Mouse (Mus musculus) embryonic facial prominence, embryonic 11.5 days (tissue): ENCODE results near the gene Gpnmb. TPM values are rescaled to one million over a fixed set of nuclear protein-coding genes. Genes with fewer than 3 reads are reported as not detected.

Experiments
- ATAC-seq: fragments of 200-750 bp; cut with Nextera tagmentation; replicated peaks from 2 replicates; pipeline ENCODE4 v1.8.0; 2017; ENCODE audit warnings: low read depth; ENCODE audit not compliant: insufficient number of reproducible peaks, low FRiP score, low TSS enrichment
- DNase-seq: peaks from one replicate; pipeline ENCODE4 v3.0.0-alpha.2; 2015; ENCODE audit warnings: low spot score
- H3K27ac ChIP-seq: fragments of 300-500 bp; sonication (generic); replicated peaks from 2 replicates; pipeline ENCODE4 v1.5.1; 2014; ENCODE audit warnings: mild to moderate bottlenecking, low read depth, low read length, control low read depth
- H3K27me3 ChIP-seq: fragments of 300-500 bp; sonication (generic); 2 replicates; pipeline ENCODE4 v1.6.1; 2014; ENCODE audit warnings: mild to moderate bottlenecking, low read length, moderate library complexity, mixed read lengths; ENCODE audit not compliant: control insufficient read depth, insufficient read depth
- H3K36me3 ChIP-seq: fragments of 300-500 bp; sonication (generic); replicated peaks from 2 replicates; pipeline ENCODE4 v1.6.1; 2014; ENCODE audit warnings: low read depth, mild to moderate bottlenecking, low read length, moderate library complexity, mixed read lengths; ENCODE audit not compliant: control insufficient read depth, insufficient read depth
- H3K4me1 ChIP-seq: fragments of 300-500 bp; sonication (generic); 2 replicates; pipeline ENCODE4 v1.6.1; 2014; ENCODE audit warnings: low read length, mixed read lengths; ENCODE audit not compliant: control insufficient read depth, insufficient read depth
- H3K4me2 ChIP-seq: fragments of 300-500 bp; sonication (generic); 2 replicates; pipeline ENCODE4 v1.6.1; 2014; ENCODE audit warnings: low read depth, mild to moderate bottlenecking, control low read depth, low read length, moderate library complexity
- H3K4me3 ChIP-seq: fragments of 300-500 bp; sonication (generic); 2 replicates; pipeline ENCODE4 v1.5.1; 2014; ENCODE audit warnings: low read depth, low read length, control low read depth
- H3K9ac ChIP-seq: fragments of 300-500 bp; sonication (generic); replicated peaks from 2 replicates; pipeline ENCODE4 v1.6.1; 2014; ENCODE audit warnings: mild to moderate bottlenecking, control low read depth, low read length
- H3K9me3 ChIP-seq: fragments of 300-500 bp; sonication (generic); replicated peaks from 2 replicates; pipeline ENCODE4 v1.6.1; 2016; ENCODE audit warnings: mild to moderate bottlenecking, low read length, inconsistent platforms, mixed read lengths; ENCODE audit not compliant: control insufficient read depth
- WGBS: fragments of 180-500 bp; shearing (Covaris S2); extraction: QIAGEN DNeasy Blood & Tissue Kit; methylation state at CpG from one replicate; pipeline ENCODE4 v1.1.7; 2014; 5-methylcytosine and 5-hydroxymethylcytosine counted together
- polyA plus RNA-seq: library from polyadenylated mRNA; unstranded; fragments of >200 nt; fragmentation: Nextera tagmentation; extraction: Ambion mirVana; gene quantifications from 2 replicates; pipeline ENCODE4 v1.2.1, GENCODE M21; 2014

Gene Gpnmb
- polyA plus RNA-seq, 1 experiment from 2014 or later: 3.3 TPM

GRCm38 (mm10) chr6:49032783-49033182, 3.6 kb upstream of the Gpnmb start:
- Histone ChIP-seq H3K4me2 (no peak overlapping the region), H3K4me1 (no peaks in the 10 kb centered on the region), H3K9ac (no peak overlapping the region), H3K27me3 (0 out of 2 replicates have a peak, but pooled peaks cover 2% of the 10 kb centered on the region), H3K4me3 (no peak overlapping the region), H3K27ac (no peak overlapping the region), H3K36me3 (no peaks in the 10 kb centered on the region; the same call in 1 of the 2 replicates), H3K9me3 (no peaks in the 10 kb centered on the region)
- ATAC-seq (no peak), DNase-seq (no peak)
- WGBS: 74% methylated on average over 4 of the region's 4 CpGs

GRCm38 (mm10) chr6:49037268-49037662, 919 bp downstream of the Gpnmb start:
- H3K9me3 ChIP-seq: no peaks in the 10 kb centered on the region
- H3K4me2 ChIP-seq: no peak overlapping the region
- H3K27me3 ChIP-seq: 0 out of 2 replicates have a peak, but pooled peaks cover 2% of the 10 kb centered on the region
- no peaks in the 10 kb centered on the region for H3K4me1 ChIP-seq
- ATAC-seq (no peak), DNase-seq (no peak)
- no peak overlapping the region for H3K27ac ChIP-seq
- no peak overlapping the region for H3K4me3 ChIP-seq
- 73% methylated on average over 12 of the region's 12 CpGs for WGBS
- H3K9ac ChIP-seq: no peak overlapping the region
- no peaks in the 10 kb centered on the region; the same call in 1 of the 2 replicates for H3K36me3 ChIP-seq

GRCm38 (mm10) chr6:49039470-49040180, 3.3 kb downstream of the Gpnmb start:
- H3K4me1 ChIP-seq: no peaks in the 10 kb centered on the region
- no peak for ATAC-seq
- peak; percentile 84 for DNase-seq
- 21% methylated on average over 17 of the region's 18 CpGs for WGBS
- no peak overlapping the region for H3K27ac ChIP-seq
- no peaks in the 10 kb centered on the region; the same call in 1 of the 2 replicates for H3K36me3 ChIP-seq
- 0 out of 2 replicates have a peak, but pooled peaks cover 2% of the 10 kb centered on the region for H3K27me3 ChIP-seq
- H3K4me3 ChIP-seq: peak overlapping the region; percentile 26
- peak overlapping the region; percentile 33 for H3K4me2 ChIP-seq
- H3K9me3 ChIP-seq: no peaks in the 10 kb centered on the region
- H3K9ac ChIP-seq: peak overlapping the region; percentile 57

- no peak overlapping the region for H3K4me2 ChIP-seq
- no peak overlapping the region for H3K4me3 ChIP-seq
- H3K9ac ChIP-seq: no peak overlapping the region
- no peaks in the 10 kb centered on the region for H3K4me1 ChIP-seq
- WGBS: 73% methylated on average over 6 of the region's 6 CpGs
- ATAC-seq (no peak), DNase-seq (no peak)
- H3K27ac ChIP-seq: no peak overlapping the region
- no peaks in the 10 kb centered on the region for H3K9me3 ChIP-seq
- no peaks in the 10 kb centered on the region for H3K27me3 ChIP-seq
- no peaks in the 10 kb centered on the region for H3K36me3 ChIP-seq
Measured at GRCm38 (mm10) chr6:49046502-49046901, 10.2 kb downstream of the Gpnmb start.

GRCm38 (mm10) chr6:49046976-49047375, 10.6 kb downstream of the Gpnmb start:
- H3K4me3 ChIP-seq: no peak overlapping the region
- DNase-seq (no peak), ATAC-seq (no peak)
- no peaks in the 10 kb centered on the region for H3K4me1 ChIP-seq
- H3K27ac ChIP-seq: no peak overlapping the region
- no peak overlapping the region for H3K4me2 ChIP-seq
- H3K36me3 ChIP-seq: no peaks in the 10 kb centered on the region
- no peaks in the 10 kb centered on the region for H3K9me3 ChIP-seq
- WGBS: 78% methylated on average over 8 of the region's 8 CpGs
- no peak overlapping the region for H3K9ac ChIP-seq
- H3K27me3 ChIP-seq: no peaks in the 10 kb centered on the region

- H3K27me3 ChIP-seq: no peaks in the 10 kb centered on the region
- no peaks in the 10 kb centered on the region for H3K4me1 ChIP-seq
- ATAC-seq (no peak), DNase-seq (no peak)
- H3K4me2 ChIP-seq: no peak overlapping the region
- 73% methylated on average over 10 of the region's 10 CpGs for WGBS
- H3K4me3 ChIP-seq: no peak overlapping the region
- no peak overlapping the region for H3K9ac ChIP-seq
- no peaks in the 10 kb centered on the region for H3K9me3 ChIP-seq
- no peak overlapping the region for H3K27ac ChIP-seq
- no peaks in the 10 kb centered on the region for H3K36me3 ChIP-seq
Measured at GRCm38 (mm10) chr6:49047848-49048247, 11.5 kb downstream of the Gpnmb start.

- H3K4me3 ChIP-seq: no peak overlapping the region
Measured at GRCm38 (mm10) chr6:49048395-49048794, 12.0 kb downstream of the Gpnmb start.

GRCm38 (mm10) chr6:49050677-49051410, 14.5 kb downstream of the Gpnmb start:
- no peaks in the 10 kb centered on the region for H3K36me3 ChIP-seq
- WGBS: 65% methylated on average over 11 of the region's 11 CpGs
- H3K9ac ChIP-seq: no peak overlapping the region
- H3K4me2 ChIP-seq: no peak overlapping the region
- no peak for ATAC-seq
- no peak overlapping the region for H3K27ac ChIP-seq
- no peak for DNase-seq
- no peaks in the 10 kb centered on the region for H3K9me3 ChIP-seq
- no peaks in the 10 kb centered on the region for H3K27me3 ChIP-seq
- H3K4me1 ChIP-seq: no peaks in the 10 kb centered on the region
- no peak overlapping the region for H3K4me3 ChIP-seq

More at GRCm38 (mm10) chr6:49048395-49048794, 12.0 kb downstream of the Gpnmb start:
- 90% methylated on average over 10 of the region's 10 CpGs for WGBS
- Histone ChIP-seq H3K4me2 (no peak overlapping the region), H3K27ac (no peak overlapping the region), H3K4me1 (no peaks in the 10 kb centered on the region), H3K27me3 (no peaks in the 10 kb centered on the region), H3K9me3 (no peaks in the 10 kb centered on the region), H3K9ac (no peak overlapping the region), H3K36me3 (no peaks in the 10 kb centered on the region)
- no peak for ATAC-seq
- DNase-seq: no peak
